Mouse (Mus musculus) MEL (cell line): ENCODE measurements around the gene Clec16a.

Experiments used
- CTCF ChIP-seq, 3 experiments: IDR thresholded peaks in 2 of 3; conservative IDR thresholded peaks in 1 of 3; 2 replicates each; pipeline ENCODE4 v1.5.1; 2011 to 2012; ENCODE audit warnings: low read length in 3 of 3, low read depth in 2 of 3, mild to moderate bottlenecking in 2 of 3, improper control_type of control experiment in 1 of 3, inconsistent platforms in 1 of 3, mixed read lengths in 1 of 3, moderate library complexity in 1 of 3; ENCODE audit not compliant: control insufficient read depth in 1 of 3, insufficient read depth in 1 of 3, poor library complexity in 1 of 3, severe bottlenecking in 1 of 3
- ELF1 ChIP-seq: IDR thresholded peaks from 2 replicates; pipeline ENCODE4 v1.6.1; 2014; ENCODE audit warnings: low read depth, mild to moderate bottlenecking, inconsistent platforms, low read length, improper control_type of control experiment, moderate library complexity
- GATA1 ChIP-seq: IDR thresholded peaks from 2 replicates; pipeline ENCODE4 v1.6.1; 2011; ENCODE audit warnings: low read depth, low read length, improper control_type of control experiment
- MAX ChIP-seq: IDR thresholded peaks from 2 replicates; pipeline ENCODE4 v1.6.1; 2011; ENCODE audit warnings: low read length, improper control_type of control experiment
- POLR2A ChIP-seq, 2 experiments: IDR thresholded peaks; 2 replicates each; pipeline ENCODE4 v1.6.1; 2011 to 2012; ENCODE audit warnings: low read length in 2 of 2, mild to moderate bottlenecking in 2 of 2, control low read depth in 1 of 2, improper control_type of control experiment in 1 of 2, low read depth in 1 of 2, moderate library complexity in 1 of 2; ENCODE audit not compliant: control insufficient read depth in 1 of 2, insufficient read depth in 1 of 2, poor library complexity in 1 of 2
- TAL1 ChIP-seq: IDR thresholded peaks from 2 replicates; pipeline ENCODE4 v1.6.1; 2012; ENCODE audit warnings: mild to moderate bottlenecking, inconsistent platforms, low read length, moderate library complexity, mixed read lengths
- TBP ChIP-seq: IDR thresholded peaks from 2 replicates; pipeline ENCODE4 v1.8.0; 2011; ENCODE audit warnings: low read depth, low read length, improper control_type of control experiment
- ZC3H11A ChIP-seq: IDR thresholded peaks from 2 replicates; pipeline ENCODE4 v1.6.1; 2012; ENCODE audit warnings: low read depth, mild to moderate bottlenecking, inconsistent platforms, low read length, improper control_type of control experiment

GRCm38 (mm10) chr16:10621710-10622109 is 76.6 kb downstream of the Clec16a start:
- no peak for TF ChIP-seq ZC3H11A
- no peak for TF ChIP-seq CTCF (IDR thresholded peaks at IDR 0.05 in 2 of 3, conservative IDR thresholded peaks at IDR 0.05 in 1 of 3; ENCODE audit: control insufficient read depth in 1 of 3, insufficient read depth in 1 of 3, low read depth in 2 of 3, low read length in 3 of 3, poor library complexity in 1 of 3, severe bottlenecking in 1 of 3)
- TF ChIP-seq TBP, result no peak
- no peak for TF ChIP-seq ELF1
- TF ChIP-seq MAX, result no peak
- TF ChIP-seq POLR2A (IDR thresholded peaks at IDR 0.05; ENCODE audit: control insufficient read depth in 1 of 2, insufficient read depth in 1 of 2, low read depth in 1 of 2, low read length in 2 of 2, poor library complexity in 1 of 2), result no peak
- TF ChIP-seq TAL1, result no peak
- no peak for TF ChIP-seq GATA1
